Mouse (Mus musculus) liver, embryonic 16.5 days (tissue): ENCODE results near the gene Gpr4. TPM values are rescaled to one million over a fixed set of nuclear protein-coding genes. Genes with fewer than 3 reads are reported as not detected.

ENCODE experiments used
- ATAC-seq: fragments of 200-750 bp; cut with Nextera tagmentation; 2 replicates; pipeline ENCODE4 v1.8.0; 2017; ENCODE audit warnings: low read depth, mild to moderate bottlenecking, moderate number of reproducible peaks, moderate library complexity
- H3K27ac ChIP-seq: fragments of 300-500 bp; sonication (generic); 2 replicates; pipeline ENCODE4 v1.5.1; 2014; ENCODE audit warnings: mild to moderate bottlenecking, low read length
- H3K27me3 ChIP-seq: fragments of 300-500 bp; sonication (generic); 2 replicates; pipeline ENCODE4 v1.6.1; 2014; ENCODE audit warnings: low read depth, low read length, mixed read lengths; ENCODE audit not compliant: control insufficient read depth, insufficient read depth
- H3K36me3 ChIP-seq: fragments of 300-500 bp; sonication (generic); 2 replicates; pipeline ENCODE4 v1.6.1; 2014; ENCODE audit warnings: mild to moderate bottlenecking; ENCODE audit not compliant: control insufficient read depth, insufficient read depth
- H3K4me1 ChIP-seq: fragments of 300-500 bp; sonication (generic); 2 replicates; pipeline ENCODE4 v1.6.1; 2014; ENCODE audit warnings: low read depth, low read length, mixed read lengths; ENCODE audit not compliant: control insufficient read depth
- H3K4me2 ChIP-seq: fragments of 300-500 bp; sonication (generic); 2 replicates; pipeline ENCODE4 v1.6.1; 2014; ENCODE audit warnings: low read depth, low read length, mixed read lengths
- H3K4me3 ChIP-seq: fragments of 300-500 bp; sonication (generic); 2 replicates; pipeline ENCODE4 v1.5.1; 2014; ENCODE audit warnings: low read depth, mild to moderate bottlenecking, low read length
- H3K9ac ChIP-seq: fragments of 300-500 bp; sonication (generic); 2 replicates; pipeline ENCODE4 v1.6.1; 2014; ENCODE audit warnings: low read depth, low read length
- H3K9me3 ChIP-seq: fragments of 300-500 bp; sonication (generic); replicated peaks from 2 replicates; pipeline ENCODE4 v1.6.1; 2016; ENCODE audit warnings: low read length; ENCODE audit not compliant: control insufficient read depth
- WGBS: fragments of 180-500 bp; shearing (Covaris S2); extraction: QIAGEN DNeasy Blood & Tissue Kit; methylation state at CpG from one replicate; pipeline ENCODE4 v1.1.7; 2014; ENCODE audit not compliant: insufficient replicate concordance; 5-methylcytosine and 5-hydroxymethylcytosine counted together
- polyA plus RNA-seq: library from polyadenylated mRNA; unstranded; fragments of >200 nt; fragmentation: Nextera tagmentation; extraction: Ambion mirVana; gene quantifications from 2 replicates; pipeline ENCODE4 v1.2.1, GENCODE M21; 2015

Gpr4 gene
- polyA plus RNA-seq, 1 experiment from 2014 or later, result 0.60 TPM

GRCm38 (mm10) chr7:19217944-19218343 lies 5.6 kb downstream of the Gpr4 start:
- Histone ChIP-seq H3K9me3 (no peaks in the 10 kb centered on the region), H3K36me3 (no peaks in the 10 kb centered on the region), H3K9ac (no peak overlapping the region), H3K27me3 (peaks cover 19% of the 10 kb centered on the region), H3K4me3 (no peak overlapping the region), H3K4me2 (no peak overlapping the region), H3K27ac (no peak overlapping the region), H3K4me1 (no peaks in the 10 kb centered on the region)
- ATAC-seq, result peak; percentile 40
- 11% methylated on average over 2 of the region's 3 CpGs for WGBS

GRCm38 (mm10) chr7:19220061-19220460 lies 7.7 kb downstream of the Gpr4 start:
- H3K36me3 ChIP-seq, result no peaks in the 10 kb centered on the region
- 66% methylated on average over 3 of the region's 3 CpGs for WGBS
- no peak overlapping the region for H3K4me3 ChIP-seq
- H3K27ac ChIP-seq, result no peak overlapping the region
- H3K27me3 ChIP-seq, result peaks cover 8% of the 10 kb centered on the region; the same call in 1 of the 2 replicates
- H3K9ac ChIP-seq, result no peak overlapping the region
- peaks cover 17% of the 10 kb centered on the region for H3K4me1 ChIP-seq
- H3K4me2 ChIP-seq, result no peak overlapping the region
- no peak for ATAC-seq
- no peaks in the 10 kb centered on the region for H3K9me3 ChIP-seq

- ATAC-seq, result no peak
- Histone ChIP-seq H3K9me3 (no peaks in the 10 kb centered on the region), H3K4me1 (peaks cover 36% of the 10 kb centered on the region), H3K27ac (no peak overlapping the region), H3K36me3 (no peaks in the 10 kb centered on the region), H3K27me3 (0 out of 2 replicates have a peak, but pooled peaks cover 4% of the 10 kb centered on the region), H3K4me3 (no peak overlapping the region), H3K4me2 (no peak overlapping the region), H3K9ac (no peak overlapping the region)
- 87% methylated on average over 16 of the region's 16 CpGs for WGBS
Measured at GRCm38 (mm10) chr7:19222189-19222588, 9.9 kb downstream of the Gpr4 start.

- Histone ChIP-seq H3K36me3 (no peaks in the 10 kb centered on the region), H3K4me1 (peaks cover 36% of the 10 kb centered on the region), H3K27me3 (0 out of 2 replicates have a peak, but pooled peaks cover 4% of the 10 kb centered on the region), H3K9me3 (no peaks in the 10 kb centered on the region), H3K9ac (no peak overlapping the region), H3K27ac (no peak overlapping the region), H3K4me2 (no peak overlapping the region), H3K4me3 (no peak overlapping the region)
- no peak for ATAC-seq
- 86% methylated on average over 14 of the region's 14 CpGs for WGBS
Measured at GRCm38 (mm10) chr7:19222875-19223274, 10.5 kb downstream of the Gpr4 start.

- Histone ChIP-seq H3K36me3 (no peaks in the 10 kb centered on the region), H3K9me3 (no peaks in the 10 kb centered on the region), H3K4me1 (peaks cover 44% of the 10 kb centered on the region), H3K9ac (peak overlapping the region; percentile 32), H3K4me3 (0 out of 2 replicates have a peak overlapping the region, but pooled peaks have one; percentile 7), H3K27me3 (no peaks in the 10 kb centered on the region), H3K27ac (peak overlapping the region; percentile 65), H3K4me2 (peak overlapping the region; percentile 41)
- 31% methylated on average over 4 of the region's 4 CpGs for WGBS
- peak; percentile 9 for ATAC-seq
Measured at GRCm38 (mm10) chr7:19224933-19225332, 12.6 kb downstream of the Gpr4 start.

GRCm38 (mm10) chr7:19226817-19227797 lies 14.8 kb downstream of the Gpr4 start:
- H3K27ac ChIP-seq, result peak overlapping the region; percentile 100
- H3K4me3 ChIP-seq, result peak overlapping the region; percentile 77
- WGBS, result 12% methylated on average over 20 of the region's 20 CpGs
- ATAC-seq, result no peak
- no peaks in the 10 kb centered on the region; the same call in 1 of the 2 replicates for H3K36me3 ChIP-seq
- peak overlapping the region; percentile 88 for H3K4me2 ChIP-seq
- no peaks in the 10 kb centered on the region for H3K9me3 ChIP-seq
- H3K27me3 ChIP-seq, result no peaks in the 10 kb centered on the region
- H3K4me1 ChIP-seq, result peaks cover 52% of the 10 kb centered on the region
- H3K9ac ChIP-seq, result peak overlapping the region; percentile 85

- Histone ChIP-seq H3K36me3 (no peaks in the 10 kb centered on the region; the same call in 1 of the 2 replicates), H3K27me3 (no peaks in the 10 kb centered on the region), H3K9me3 (no peaks in the 10 kb centered on the region), H3K9ac (peak within 1 kb of the TSS; percentile 85), H3K27ac (peak within 1 kb of the TSS; percentile 100), H3K4me3 (peak within 1 kb of the TSS; percentile 77), H3K4me2 (peak within 1 kb of the TSS; percentile 88), H3K4me1 (peaks cover 52% of the 10 kb centered on the region)
- WGBS, result under 1% methylated on average over 88 of the region's 91 CpGs
- ATAC-seq, result peak; percentile 86
Measured at GRCm38 (mm10) chr7:19227883-19228792, 15.8 kb downstream of the Gpr4 start, which contains the start of gene Opa3. Gene Opa3 (plus strand): TSS chr7:19228334.

- Histone ChIP-seq H3K4me3 (peak overlapping the region; percentile 77), H3K9me3 (no peaks in the 10 kb centered on the region), H3K9ac (peak overlapping the region; percentile 85), H3K27ac (peak overlapping the region; percentile 93), H3K4me2 (peak overlapping the region; percentile 78), H3K36me3 (no peaks in the 10 kb centered on the region; the same call in 1 of the 2 replicates), H3K27me3 (no peaks in the 10 kb centered on the region), H3K4me1 (peaks cover 48% of the 10 kb centered on the region)
- ATAC-seq, result no peak
- 0% methylated on average over 14 of the region's 14 CpGs for WGBS
Measured at GRCm38 (mm10) chr7:19228793-19229148, 16.4 kb downstream of the Gpr4 start.
